28 mouse cellular contexts compared by ENCODE assay signal in genomic region chr10:8746082-8746696, GRCm38 (mm10).
DNase-seq lines count a peak whose midpoint lies in the region; ATAC-seq and TF ChIP-seq lines count a peak whose summit lies in the region.
"Had no signal": no experiment of that assay in that cellular context is flagged by ENCODE, and none has a peak within 500 bp of the region (broad histone marks: within the 10 kb centered on the region; RNA-seq: fewer than 3 reads in every experiment).

No protein-coding gene starts in this region.

- no peaks in the 10 kb centered on the region for H3K27me3 ChIP-seq in intestine, postnatal 0 days (replicated peaks; ENCODE audit: control insufficient read depth, insufficient read depth, low read length)
- no peaks in the 10 kb centered on the region for H3K27me3 ChIP-seq in intestine, embryonic 15.5 days (replicated peaks)
- no peaks in the 10 kb centered on the region for H3K27me3 ChIP-seq in lung, embryonic 16.5 days (ENCODE audit: control insufficient read depth, insufficient read depth, low read depth, low read length)
- no peaks in the 10 kb centered on the region for H3K27me3 ChIP-seq in stomach, postnatal 0 days (ENCODE audit: control insufficient read depth, insufficient read depth, low read length)
- H3K27me3 ChIP-seq: CH12.LX; hindbrain, embryonic 12.5 days; kidney, embryonic 15.5 days; midbrain, embryonic 12.5 days; neural tube, embryonic 15.5 days had no signal

- no peak for TF ChIP-seq EP300 in stomach, postnatal 0 days (optimal IDR thresholded peaks at IDR 0.05)

- peaks cover 54% of the 10 kb centered on the region for H3K36me3 ChIP-seq in intestine, postnatal 0 days (ENCODE audit: control insufficient read depth, insufficient read depth)
- peaks cover 9% of the 10 kb centered on the region; the same call in 1 of the 2 replicates for H3K36me3 ChIP-seq in intestine, embryonic 15.5 days
- peaks cover 22% of the 10 kb centered on the region for H3K36me3 ChIP-seq in lung, embryonic 16.5 days (ENCODE audit: control insufficient read depth, insufficient read depth, low read length)
- H3K36me3 ChIP-seq in stomach, postnatal 0 days (ENCODE audit: control insufficient read depth, insufficient read depth, low read length) = peaks cover 27% of the 10 kb centered on the region

- no peak overlapping the region for H3K9ac ChIP-seq in intestine, postnatal 0 days (ENCODE audit: low read depth, low read length)
- no peak overlapping the region for H3K9ac ChIP-seq in intestine, embryonic 15.5 days
- H3K9ac ChIP-seq in lung, embryonic 16.5 days (ENCODE audit: low read length) = no peak overlapping the region
- no peak overlapping the region for H3K9ac ChIP-seq in stomach, postnatal 0 days (ENCODE audit: low read length)
- H3K9ac ChIP-seq: forebrain, postnatal 0 days; hindbrain, embryonic 12.5 days; kidney, embryonic 15.5 days; liver, embryonic 14.5 days; midbrain, embryonic 12.5 days; neural tube, embryonic 15.5 days had no signal

- no peak overlapping the region for H3K4me2 ChIP-seq in intestine, postnatal 0 days (replicated peaks; ENCODE audit: low read depth)
- H3K4me2 ChIP-seq in intestine, embryonic 15.5 days (replicated peaks) = no peak overlapping the region
- no peak overlapping the region for H3K4me2 ChIP-seq in lung, embryonic 16.5 days (ENCODE audit: low read depth, low read length)
- no peak overlapping the region for H3K4me2 ChIP-seq in stomach, postnatal 0 days (replicated peaks; ENCODE audit: low read depth)
- H3K4me2 ChIP-seq: hindbrain, embryonic 12.5 days; kidney, embryonic 15.5 days; midbrain, embryonic 12.5 days; neural tube, embryonic 15.5 days had no signal

- no peak for TF ChIP-seq POLR2A in embryonic fibroblast, embryonic 13.5 days (IDR thresholded peaks at IDR 0.05; ENCODE audit: low read depth, low read length)

- DNase-seq in lung, postnatal 10 days = no peak
- DNase-seq in stomach, postnatal 0 days (ENCODE audit: low spot score) = peak; percentile 5
- DNase-seq: adrenal gland, adult 8-10 months; cerebellum, adult 8-10 months; cerebellum, postnatal 25 days; forebrain, postnatal 0 days; gastrocnemius, postnatal 14 days; heart, postnatal 36 days; kidney, adult 18-20 months; kidney, postnatal 4 days; liver; right cerebral cortex, postnatal 25 days; thymus, adult 18-20 months; thymus, postnatal 25 days had no signal

- WGBS in intestine, postnatal 0 days = 71% methylated on average over 14 of the region's 14 CpGs
- 64% methylated on average over 14 of the region's 14 CpGs for WGBS in intestine, embryonic 15.5 days
- 48% methylated on average over 14 of the region's 14 CpGs for WGBS in lung, embryonic 16.5 days
- WGBS in stomach, postnatal 0 days = 66% methylated on average over 14 of the region's 14 CpGs

- ATAC-seq in intestine, postnatal 0 days = no peak
- ATAC-seq in intestine, embryonic 15.5 days = no peak
- peak; percentile 39 for ATAC-seq in lung, embryonic 16.5 days (ENCODE audit: low read depth)
- ATAC-seq in stomach, postnatal 0 days (ENCODE audit: low FRiP score, low TSS enrichment) = no peak
- no peak for ATAC-seq in cerebellum, adult (ENCODE audit: insufficient number of reproducible peaks, low FRiP score, low TSS enrichment)
- ATAC-seq: forebrain, postnatal 0 days; hindbrain, postnatal 0 days had no signal

- no peak overlapping the region for H3K4me3 ChIP-seq in intestine, postnatal 0 days (ENCODE audit: low read depth, low read length)
- H3K4me3 ChIP-seq in intestine, embryonic 15.5 days (replicated peaks) = no peak overlapping the region
- no peak overlapping the region for H3K4me3 ChIP-seq in lung, embryonic 16.5 days (ENCODE audit: low read length)
- H3K4me3 ChIP-seq in embryonic fibroblast, embryonic 13.5 days (ENCODE audit: insufficient read depth, low read length) = no peak overlapping the region
- H3K4me3 ChIP-seq in stomach, postnatal 0 days (ENCODE audit: low read depth, low read length) = no peak overlapping the region
- H3K4me3 ChIP-seq: forebrain, embryonic 10.5 days; heart, embryonic 10.5 days; hindbrain, embryonic 12.5 days; kidney, embryonic 15.5 days; midbrain, embryonic 12.5 days; neural tube, embryonic 15.5 days had no signal

- no peaks in the 10 kb centered on the region for H3K9me3 ChIP-seq in intestine, postnatal 0 days (ENCODE audit: control insufficient read depth)
- no peaks in the 10 kb centered on the region for H3K9me3 ChIP-seq in intestine, embryonic 15.5 days
- H3K9me3 ChIP-seq in lung, embryonic 16.5 days (ENCODE audit: control insufficient read depth, low read length) = no peaks in the 10 kb centered on the region
- H3K9me3 ChIP-seq in stomach, postnatal 0 days (ENCODE audit: control insufficient read depth, low read length) = no peaks in the 10 kb centered on the region
- H3K9me3 ChIP-seq: forebrain, embryonic 10.5 days; heart, embryonic 10.5 days; hindbrain, embryonic 12.5 days; kidney, embryonic 15.5 days; midbrain, embryonic 12.5 days; neural tube, embryonic 15.5 days had no signal

- TF ChIP-seq CTCF in intestine, postnatal 0 days (IDR thresholded peaks at IDR 0.05; ENCODE audit: low read depth) = 0 out of 2 replicates have a peak, but pooled peaks have one; percentile 10
- no peak for TF ChIP-seq CTCF in embryonic fibroblast, embryonic 13.5 days (IDR thresholded peaks at IDR 0.05; ENCODE audit: borderline replicate concordance, insufficient read depth, low read length)
- 0 out of 2 replicates have a peak, but pooled peaks have one; percentile 12 for TF ChIP-seq CTCF in stomach, postnatal 0 days (IDR thresholded peaks at IDR 0.05; ENCODE audit: low read depth)

- no peak overlapping the region for H3K27ac ChIP-seq in intestine, postnatal 0 days (ENCODE audit: low read depth, low read length)
- no peak overlapping the region for H3K27ac ChIP-seq in intestine, embryonic 15.5 days
- H3K27ac ChIP-seq in lung, embryonic 16.5 days (ENCODE audit: low read length) = no peak overlapping the region
- H3K27ac ChIP-seq in embryonic fibroblast, embryonic 13.5 days (ENCODE audit: insufficient read depth, low read length) = peak overlapping the region; percentile 30; the same call in 1 of the 2 replicates
- no peak overlapping the region for H3K27ac ChIP-seq in stomach, postnatal 0 days (replicated peaks)
- H3K27ac ChIP-seq: forebrain, embryonic 10.5 days; heart, embryonic 10.5 days; hindbrain, embryonic 12.5 days; hindbrain, postnatal 0 days; kidney, embryonic 15.5 days; liver, embryonic 14.5 days; midbrain, embryonic 12.5 days; neural tube, embryonic 15.5 days had no signal

- no peaks in the 10 kb centered on the region for H3K4me1 ChIP-seq in intestine, postnatal 0 days (replicated peaks; ENCODE audit: control insufficient read depth, insufficient read depth, low read length)
- H3K4me1 ChIP-seq in intestine, embryonic 15.5 days (replicated peaks) = no peaks in the 10 kb centered on the region
- peaks cover 7% of the 10 kb centered on the region; the same call in 1 of the 2 replicates for H3K4me1 ChIP-seq in lung, embryonic 16.5 days (replicated peaks; ENCODE audit: control insufficient read depth, insufficient read depth, low read length)
- peaks cover 16% of the 10 kb centered on the region for H3K4me1 ChIP-seq in embryonic fibroblast, embryonic 13.5 days (ENCODE audit: control insufficient read depth, insufficient read depth, low read length)
- no peaks in the 10 kb centered on the region for H3K4me1 ChIP-seq in stomach, postnatal 0 days (replicated peaks; ENCODE audit: control insufficient read depth, insufficient read depth)
